Mouse (Mus musculus): ENCODE data around the gene Ip6k3.
A peak's percentile ranks its signal among the peaks of the same experiment; 100 is the strongest.

DNA sequence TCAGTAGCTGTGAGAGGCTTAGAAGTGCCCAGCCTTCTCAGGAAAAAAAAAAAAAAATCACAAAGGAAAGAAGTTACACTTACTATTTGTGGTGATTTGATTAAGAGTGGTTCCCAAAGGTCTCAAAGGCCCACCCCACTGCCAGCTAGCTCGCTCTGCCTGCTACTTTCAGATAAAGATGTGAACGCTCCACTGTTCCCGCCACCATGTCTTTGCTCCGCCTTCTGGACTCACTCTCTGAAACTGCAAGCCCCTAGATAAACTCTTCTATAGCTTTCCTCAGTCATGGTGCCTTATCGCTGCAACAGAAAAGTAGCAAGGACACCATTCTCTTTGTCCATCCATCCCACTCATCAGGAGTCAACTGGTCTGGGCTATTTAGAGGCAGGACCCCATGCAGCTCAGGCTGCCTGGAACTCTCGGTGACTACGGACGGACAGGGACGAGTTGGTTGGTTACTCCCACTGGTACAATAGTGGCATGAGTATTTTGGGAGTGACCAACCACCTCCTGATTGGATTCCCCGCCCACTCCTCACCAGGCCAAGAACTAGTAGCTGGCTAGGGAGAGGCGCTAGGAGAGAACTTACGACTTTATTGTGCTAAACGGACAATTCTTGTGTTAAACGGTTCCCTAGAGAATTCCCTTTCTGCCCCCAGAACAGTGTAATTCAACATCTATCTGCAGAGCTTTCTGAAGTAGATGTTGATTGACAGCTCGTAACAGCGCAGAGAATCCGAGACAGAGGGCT, 11.0 kb upstream of the Ip6k3 start:
- no peak for TF ChIP-seq CTCF (IDR thresholded peaks at IDR 0.05; ENCODE audit: low read depth, low read length)
- peak; percentile 27 for TF ChIP-seq POLR2A (IDR thresholded peaks at IDR 0.05; ENCODE audit: insufficient read depth, low read length)
